Mouse (Mus musculus): Measurements from ENCODE around the gene Bnc2. TPM values are rescaled to one million over a fixed set of nuclear protein-coding genes. Genes with fewer than 3 reads are reported as not detected.

The Bnc2 gene
- polyA plus RNA-seq, 1 experiment = 0.88 TPM

GRCm38 (mm10) chr4:84580260-84580952 is 94.7 kb downstream of the Bnc2 start:
- Histone ChIP-seq H3K4me3 (ENCODE audit: extremely low read depth, insufficient read depth, insufficient read length) (no peak overlapping the region), H3K27me3 (ENCODE audit: control insufficient read depth, insufficient read depth, low read length) (no peaks in the 10 kb centered on the region), H3K27ac (ENCODE audit: insufficient read depth, low read length) (no peak overlapping the region), H3K36me3 (ENCODE audit: control insufficient read depth, insufficient read depth, low read length) (no peaks in the 10 kb centered on the region), H3K4me1 (ENCODE audit: control insufficient read depth, insufficient read depth, insufficient read length) (no peaks in the 10 kb centered on the region)
- WGBS = 80% methylated on average over 6 of the region's 6 CpGs
- no peak for DNase-seq (ENCODE audit: low read depth in 1 of 2, low spot score in 2 of 2)
- TF ChIP-seq CTCF (IDR thresholded peaks at IDR 0.05; ENCODE audit: extremely low read depth, insufficient read depth, insufficient read length, insufficient replicate concordance) = no peak
- no peak for TF ChIP-seq POLR2A (IDR thresholded peaks at IDR 0.05; ENCODE audit: low read depth, low read length)

GRCm38 (mm10) chr4:84578296-84578695 is 96.8 kb downstream of the Bnc2 start:
- no peak for DNase-seq (ENCODE audit: low read depth in 1 of 2, low spot score in 2 of 2)
- Histone ChIP-seq H3K27me3 (ENCODE audit: control insufficient read depth, insufficient read depth, low read length) (no peaks in the 10 kb centered on the region), H3K4me3 (ENCODE audit: extremely low read depth, insufficient read depth, insufficient read length) (no peak overlapping the region), H3K4me1 (ENCODE audit: control insufficient read depth, insufficient read depth, insufficient read length) (no peaks in the 10 kb centered on the region), H3K36me3 (ENCODE audit: control insufficient read depth, insufficient read depth, low read length) (no peaks in the 10 kb centered on the region), H3K27ac (ENCODE audit: insufficient read depth, low read length) (no peak overlapping the region)
- no peak for TF ChIP-seq CTCF (IDR thresholded peaks at IDR 0.05; ENCODE audit: extremely low read depth, insufficient read depth, insufficient read length, insufficient replicate concordance)
- no peak for TF ChIP-seq POLR2A (IDR thresholded peaks at IDR 0.05; ENCODE audit: low read depth, low read length)
- WGBS = 88% methylated on average over 1 of the region's 1 CpGs

GRCm38 (mm10) chr4:84566123-84566522 is 109.0 kb downstream of the Bnc2 start:
- Histone ChIP-seq H3K4me3 (ENCODE audit: extremely low read depth, insufficient read depth, insufficient read length) (no peak overlapping the region), H3K27ac (ENCODE audit: insufficient read depth, low read length) (no peak overlapping the region), H3K27me3 (ENCODE audit: control insufficient read depth, insufficient read depth, low read length) (no peaks in the 10 kb centered on the region), H3K36me3 (ENCODE audit: control insufficient read depth, insufficient read depth, low read length) (no peaks in the 10 kb centered on the region), H3K4me1 (ENCODE audit: control insufficient read depth, insufficient read depth, insufficient read length) (no peaks in the 10 kb centered on the region)
- TF ChIP-seq POLR2A (IDR thresholded peaks at IDR 0.05; ENCODE audit: low read depth, low read length) = no peak
- WGBS = 82% methylated on average over 8 of the region's 8 CpGs
- DNase-seq (ENCODE audit: low read depth in 1 of 2, low spot score in 2 of 2) = no peak

GRCm38 (mm10) chr4:84545204-84545871 is 129.7 kb downstream of the Bnc2 start:
- TF ChIP-seq CTCF (IDR thresholded peaks at IDR 0.05; ENCODE audit: extremely low read depth, insufficient read depth, insufficient read length, insufficient replicate concordance) = no peak
- TF ChIP-seq POLR2A (IDR thresholded peaks at IDR 0.05; ENCODE audit: low read depth, low read length) = no peak
- Histone ChIP-seq H3K27ac (ENCODE audit: insufficient read depth, low read length) (no peak overlapping the region), H3K4me3 (ENCODE audit: extremely low read depth, insufficient read depth, insufficient read length) (peak overlapping the region; percentile 23; the same call in 1 of the 2 replicates), H3K4me1 (ENCODE audit: control insufficient read depth, insufficient read depth, insufficient read length) (no peaks in the 10 kb centered on the region), H3K27me3 (ENCODE audit: control insufficient read depth, insufficient read depth, low read length) (peaks cover 6% of the 10 kb centered on the region), H3K36me3 (ENCODE audit: control insufficient read depth, insufficient read depth, low read length) (no peaks in the 10 kb centered on the region)
- no peak for DNase-seq (ENCODE audit: low read depth in 1 of 2, low spot score in 2 of 2)
- WGBS = 2% methylated on average over 62 of the region's 62 CpGs

- WGBS = 74% methylated on average over 2 of the region's 2 CpGs
- no peak for DNase-seq (ENCODE audit: low read depth in 1 of 2, low spot score in 2 of 2)
- no peaks in the 10 kb centered on the region for H3K4me1 ChIP-seq (ENCODE audit: control insufficient read depth, insufficient read depth, insufficient read length)
- H3K27ac ChIP-seq (ENCODE audit: insufficient read depth, low read length) = no peak overlapping the region
- H3K4me3 ChIP-seq (ENCODE audit: extremely low read depth, insufficient read depth, insufficient read length) = no peak overlapping the region
- no peak for TF ChIP-seq CTCF (IDR thresholded peaks at IDR 0.05; ENCODE audit: extremely low read depth, insufficient read depth, insufficient read length, insufficient replicate concordance)
- TF ChIP-seq POLR2A (IDR thresholded peaks at IDR 0.05; ENCODE audit: low read depth, low read length) = no peak
- H3K36me3 ChIP-seq (ENCODE audit: control insufficient read depth, insufficient read depth, low read length) = no peaks in the 10 kb centered on the region
- H3K27me3 ChIP-seq (ENCODE audit: control insufficient read depth, insufficient read depth, low read length) = peaks cover 6% of the 10 kb centered on the region
Measured at GRCm38 (mm10) chr4:84544646-84545045, 130.4 kb downstream of the Bnc2 start.

GRCm38 (mm10) chr4:84540531-84540930 is 134.5 kb downstream of the Bnc2 start:
- TF ChIP-seq POLR2A (IDR thresholded peaks at IDR 0.05; ENCODE audit: low read depth, low read length) = no peak
- TF ChIP-seq CTCF (IDR thresholded peaks at IDR 0.05; ENCODE audit: extremely low read depth, insufficient read depth, insufficient read length, insufficient replicate concordance) = no peak
- H3K27ac ChIP-seq (ENCODE audit: insufficient read depth, low read length) = no peak overlapping the region
- 87% methylated on average over 6 of the region's 6 CpGs for WGBS

GRCm38 (mm10) chr4:84539396-84539795 is 135.7 kb downstream of the Bnc2 start:
- Histone ChIP-seq H3K27me3 (ENCODE audit: control insufficient read depth, insufficient read depth, low read length) (no peaks in the 10 kb centered on the region), H3K27ac (ENCODE audit: insufficient read depth, low read length) (no peak overlapping the region), H3K36me3 (ENCODE audit: control insufficient read depth, insufficient read depth, low read length) (no peaks in the 10 kb centered on the region), H3K4me1 (ENCODE audit: control insufficient read depth, insufficient read depth, insufficient read length) (no peaks in the 10 kb centered on the region), H3K4me3 (ENCODE audit: extremely low read depth, insufficient read depth, insufficient read length) (no peak overlapping the region)
- DNase-seq (ENCODE audit: low read depth in 1 of 2, low spot score in 2 of 2) = no peak
- WGBS = 86% methylated on average over 8 of the region's 8 CpGs
- TF ChIP-seq POLR2A (IDR thresholded peaks at IDR 0.05; ENCODE audit: low read depth, low read length) = no peak
- TF ChIP-seq CTCF (IDR thresholded peaks at IDR 0.05; ENCODE audit: extremely low read depth, insufficient read depth, insufficient read length, insufficient replicate concordance) = no peak

More at GRCm38 (mm10) chr4:84540531-84540930, 134.5 kb downstream of the Bnc2 start:
- no peaks in the 10 kb centered on the region for H3K36me3 ChIP-seq (ENCODE audit: control insufficient read depth, insufficient read depth, low read length)
- H3K4me3 ChIP-seq (ENCODE audit: extremely low read depth, insufficient read depth, insufficient read length) = no peak overlapping the region
- H3K4me1 ChIP-seq (ENCODE audit: control insufficient read depth, insufficient read depth, insufficient read length) = no peaks in the 10 kb centered on the region
- H3K27me3 ChIP-seq (ENCODE audit: control insufficient read depth, insufficient read depth, low read length) = peaks cover 1% of the 10 kb centered on the region
- no peak for DNase-seq (ENCODE audit: low read depth in 1 of 2, low spot score in 2 of 2)
